In genomic region chr5:112575151-112575915, GRCm38 (mm10) we compare ENCODE assay signal across 8 mouse cellular contexts. TPM values are rescaled to one million over a fixed set of nuclear protein-coding genes. Genes with fewer than 3 reads are reported as not detected.
DNase-seq lines count a peak whose midpoint lies in the region; ATAC-seq lines count a peak whose summit lies in the region.

No protein-coding gene starts in this region.

- peak overlapping the region; percentile 74 for H3K4me2 ChIP-seq in neural tube, embryonic 13.5 days

- ATAC-seq in neural tube, embryonic 13.5 days (ENCODE audit: low read depth): no peak
- no peak for ATAC-seq in erythroid progenitor cell, adult 5-6 weeks (replicated peaks; ENCODE audit: low FRiP score, poor library complexity, severe bottlenecking)

- peak overlapping the region; percentile 84 for H3K9ac ChIP-seq in neural tube, embryonic 13.5 days

- peaks cover 90% of the 10 kb centered on the region for H3K27me3 ChIP-seq in hindbrain, embryonic 10.5 days (ENCODE audit: insufficient read depth, poor library complexity, severe bottlenecking)
- peaks cover 50% of the 10 kb centered on the region for H3K27me3 ChIP-seq in neural tube, embryonic 13.5 days

- no peaks in the 10 kb centered on the region for H3K36me3 ChIP-seq in hindbrain, embryonic 10.5 days
- H3K36me3 ChIP-seq in neural tube, embryonic 13.5 days: no peaks in the 10 kb centered on the region

- peak overlapping the region; percentile 54 for H3K4me3 ChIP-seq in hindbrain, embryonic 10.5 days
- peak overlapping the region; percentile 55 for H3K4me3 ChIP-seq in neural tube, embryonic 13.5 days

- intact Hi-C loops in gastrocnemius, postnatal 36 days (cut with DNase I): no loop called here

- no peak overlapping the region for H3K27ac ChIP-seq in hindbrain, embryonic 10.5 days
- H3K27ac ChIP-seq in neural tube, embryonic 13.5 days (replicated peaks): no peak overlapping the region

- WGBS in hindbrain, embryonic 10.5 days: 9% methylated on average over 12 of the region's 12 CpGs
- WGBS in neural tube, embryonic 13.5 days: 5% methylated on average over 12 of the region's 12 CpGs

- DNase-seq in gastrocnemius, postnatal 10 days: peak; percentile 25
- no peak for DNase-seq in gastrocnemius, postnatal 36 days
- DNase-seq in right cerebral cortex, postnatal 4 days: peak; percentile 47
- no peak for DNase-seq in right cerebral cortex, adult 2 months (ENCODE audit: low spot score in 2 of 2)
- peak; percentile 63 for DNase-seq in hindbrain, embryonic 10.5 days (ENCODE audit: low spot score)
- no peak for DNase-seq in thymus, postnatal 10 days (ENCODE audit: low spot score in 2 of 2)

- H3K9me3 ChIP-seq in hindbrain, embryonic 10.5 days: no peaks in the 10 kb centered on the region
- H3K9me3 ChIP-seq in neural tube, embryonic 13.5 days: no peaks in the 10 kb centered on the region

- peaks cover 44% of the 10 kb centered on the region for H3K4me1 ChIP-seq in hindbrain, embryonic 10.5 days (replicated peaks)
- peaks cover 59% of the 10 kb centered on the region for H3K4me1 ChIP-seq in neural tube, embryonic 13.5 days (replicated peaks)

RNA-seq across cellular contexts. Expression of gene Sez6l, which starts 1.7 kb away (rescaled TPM):
- under 1 TPM; 0.42 to 0.72 TPM for total RNA-seq in gastrocnemius, postnatal 10 days (2021)
- total RNA-seq in gastrocnemius, postnatal 36 days (2021): under 1 TPM in 1 of 2 experiments, not detected in 1; 0.05 TPM
- polyA plus RNA-seq in hindbrain, embryonic 10.5 days (2016; fragmentation: Nextera tagmentation; extraction: Ambion mirVana): 1.4 and 6.0 TPM in 2 replicates
- 21.8 and 24.8 TPM in 2 replicates for polyA plus RNA-seq in neural tube, embryonic 13.5 days (2015; fragmentation: Nextera tagmentation; extraction: Ambion mirVana)
- total RNA-seq in erythroid progenitor cell, adult 5-6 weeks (2015; ENCODE audit: low replicate concordance): not detected in 2 replicates
- total RNA-seq in erythroid progenitor cell, adult 5-6 weeks (2017; ENCODE audit: low replicate concordance): not detected in 2 replicates

Comparison
In these comparisons a context has a peak if more than half of its experiments do, and no peak if none do; other contexts are left out.
1. DNase-seq: peak in gastrocnemius, postnatal 10 days (single experiment), right cerebral cortex, postnatal 4 days (single experiment) and hindbrain, embryonic 10.5 days (single experiment); none in gastrocnemius, postnatal 36 days (0 of 2), right cerebral cortex, adult 2 months (0 of 2) and thymus, postnatal 10 days (0 of 2).